Mouse (Mus musculus) ZHBTc4 (cell line): ENCODE data around the gene Dync1li2.
A peak's percentile ranks its signal among the peaks of the same experiment; 100 is the strongest.

Experiments
- DNase-seq: peaks from one replicate; pipeline ENCODE4 v3.0.0-alpha.2; 2011; ENCODE audit warnings: low read depth, low spot score

Dync1li2 gene

GRCm38 (mm10) chr8:104442299-104443124 is at the start of gene Dync1li2:
TSS of gene Dync1li2 (minus strand) at chr8:104443047.
- DNase-seq: peak; percentile 93

- DNase-seq: no peak
Measured at GRCm38 (mm10) chr8:104479091-104479490, 36.2 kb upstream of the Dync1li2 start.

GRCm38 (mm10) chr8:104472465-104472864 is 29.6 kb upstream of the Dync1li2 start:
- DNase-seq: no peak

- no peak for DNase-seq
Measured at GRCm38 (mm10) chr8:104467463-104467862, 24.6 kb upstream of the Dync1li2 start.

GRCm38 (mm10) chr8:104452177-104452576 is 9.3 kb upstream of the Dync1li2 start:
- DNase-seq: no peak

GRCm38 (mm10) chr8:104448796-104449195 is 5.9 kb upstream of the Dync1li2 start:
- no peak for DNase-seq

- no peak for DNase-seq
Measured at GRCm38 (mm10) chr8:104446016-104446415, 3.2 kb upstream of the Dync1li2 start.

GRCm38 (mm10) chr8:104445248-104445647 is 2.4 kb upstream of the Dync1li2 start:
- no peak for DNase-seq

GRCm38 (mm10) chr8:104443125-104443679 is 355 bp upstream of the Dync1li2 start:
- no peak for DNase-seq

GRCm38 (mm10) chr8:104441613-104442012 is 1.2 kb downstream of the Dync1li2 start:
- DNase-seq: no peak

GRCm38 (mm10) chr8:104439461-104439860 is 3.4 kb downstream of the Dync1li2 start:
- peak; percentile 63 for DNase-seq

GRCm38 (mm10) chr8:104437494-104438135 is 5.2 kb downstream of the Dync1li2 start:
- no peak for DNase-seq

GRCm38 (mm10) chr8:104436591-104436990 is 6.3 kb downstream of the Dync1li2 start:
- no peak for DNase-seq

- peak; percentile 36 for DNase-seq
Measured at GRCm38 (mm10) chr8:104436038-104436437, 6.8 kb downstream of the Dync1li2 start.

GRCm38 (mm10) chr8:104434826-104435354 is 8.0 kb downstream of the Dync1li2 start:
- DNase-seq: peak; percentile 60

GRCm38 (mm10) chr8:104434275-104434674 is 8.6 kb downstream of the Dync1li2 start:
- peak; percentile 55 for DNase-seq

- DNase-seq: peak; percentile 68
Measured at GRCm38 (mm10) chr8:104433191-104433842, 9.5 kb downstream of the Dync1li2 start.

- no peak for DNase-seq
Measured at GRCm38 (mm10) chr8:104432656-104433055, 10.2 kb downstream of the Dync1li2 start.

- DNase-seq: no peak
Measured at GRCm38 (mm10) chr8:104430230-104430629, 12.6 kb downstream of the Dync1li2 start.

GRCm38 (mm10) chr8:104427703-104428102 is 15.1 kb downstream of the Dync1li2 start:
- DNase-seq: no peak

GRCm38 (mm10) chr8:104422313-104422712 is 20.5 kb downstream of the Dync1li2 start:
- DNase-seq: no peak

- DNase-seq: no peak
Measured at GRCm38 (mm10) chr8:104416022-104416421, 26.8 kb downstream of the Dync1li2 start.
